Mouse (Mus musculus): Measurements from ENCODE around the gene Foxn4. TPM values are rescaled to one million over a fixed set of nuclear protein-coding genes. Genes with fewer than 3 reads are reported as not detected.
A peak's percentile ranks its signal among the peaks of the same experiment; 100 is the strongest.

The Foxn4 gene
- total RNA-seq (2021) = not detected
- long read RNA-seq, experiment 1 = 0 reads
- long read RNA-seq, experiment 2, partial matches to known transcripts = 0 of 1 reads
- long read RNA-seq, experiment 2, other reads (novel, unspliced or antisense) = 1 of 1 reads

DNA sequence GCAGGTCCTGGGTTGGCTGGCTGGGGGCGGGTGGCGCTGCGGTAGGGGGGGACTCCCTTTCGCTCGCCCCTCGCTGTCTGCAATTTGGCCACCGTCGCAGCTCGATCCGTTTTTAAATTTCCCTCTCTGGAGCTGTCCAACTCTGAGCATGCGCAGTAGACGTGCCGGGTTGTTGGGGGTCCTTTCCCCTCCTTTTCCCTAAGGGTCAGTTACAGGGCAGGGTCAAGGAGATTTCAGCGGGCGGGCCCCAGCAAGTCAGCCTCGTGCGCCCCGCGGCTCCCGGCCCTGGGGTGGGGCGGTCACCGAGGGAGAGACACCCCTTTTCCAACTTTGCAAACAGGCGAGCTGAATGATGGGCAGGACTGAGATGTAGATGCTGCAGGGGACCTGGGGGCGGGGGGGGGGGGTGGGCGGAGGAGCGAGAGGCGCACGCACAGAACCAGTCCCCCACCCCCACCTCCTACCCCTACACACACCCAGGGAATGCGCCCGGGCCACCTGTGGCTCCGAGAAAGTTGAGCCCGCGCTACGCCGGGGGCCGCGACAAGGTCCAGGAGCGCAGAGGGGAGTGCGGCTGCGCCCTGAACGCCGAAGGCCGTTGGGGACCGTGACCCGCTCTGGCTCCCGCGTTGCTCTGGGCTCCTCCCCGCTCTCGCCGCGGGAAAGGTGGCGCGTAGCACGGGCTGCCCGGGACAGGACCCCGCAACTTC is at the start of gene Foxn4:
TSS of gene Foxn4 (minus strand) at position 115 of the 710 bp plus-strand sequence.
- intact Hi-C loops (cut with DNase I) = no loop called here
- DNase-seq = no peak

DNA sequence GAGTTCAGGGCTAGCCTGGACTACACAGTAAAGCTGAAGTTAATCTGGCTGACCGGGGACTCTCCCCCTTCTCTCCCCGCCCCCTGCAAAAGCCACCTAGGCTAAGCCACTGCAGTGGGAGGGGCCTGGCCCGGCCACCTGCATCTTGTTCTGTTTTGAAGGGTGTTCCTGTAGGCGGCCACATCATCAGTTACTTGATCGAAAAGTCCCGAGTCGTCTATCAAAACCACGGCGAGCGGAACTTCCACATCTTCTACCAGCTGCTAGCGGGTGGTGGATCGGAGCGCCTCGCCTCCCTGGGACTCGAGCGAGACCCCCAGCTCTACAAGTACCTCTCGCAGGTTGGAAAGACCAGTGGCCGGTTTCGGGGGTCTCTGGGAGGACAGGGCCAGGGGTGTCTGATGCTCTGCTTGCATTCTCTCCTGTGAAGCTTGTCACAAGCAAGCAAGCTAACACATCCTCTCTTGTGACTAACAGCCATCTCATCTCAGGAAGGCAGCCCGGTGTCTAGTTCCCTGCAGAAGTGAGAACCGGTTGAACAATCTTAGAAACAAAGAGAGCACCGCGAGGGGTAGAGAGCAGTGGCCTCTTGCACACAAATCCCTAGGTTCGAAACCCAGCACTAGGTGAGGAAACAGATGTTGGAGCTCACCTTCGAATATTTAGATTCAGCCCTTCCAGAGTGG is 49.6 kb upstream of the Foxn4 start:
- intact Hi-C loops (cut with DNase I) = no loop called here
- no peak for DNase-seq

DNA sequence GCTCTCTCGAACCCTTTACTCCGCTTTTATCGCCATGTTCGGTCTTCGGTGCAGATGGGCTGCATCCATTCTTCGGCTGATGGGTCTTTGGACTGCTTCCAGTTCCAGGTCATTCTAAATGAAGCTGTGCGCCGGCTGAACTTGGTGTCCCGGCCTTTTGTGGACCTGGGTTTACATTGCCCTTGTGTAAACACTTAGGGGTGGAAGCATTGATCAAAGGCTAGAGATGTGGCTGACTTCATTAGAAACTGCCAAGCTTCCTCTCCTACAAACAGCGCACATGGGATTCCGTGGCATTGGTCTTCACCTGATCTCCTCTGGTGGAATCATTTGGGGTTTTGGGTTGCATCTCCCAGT is 36.1 kb upstream of the Foxn4 start:
- intact Hi-C loops (cut with DNase I) = loop anchor here (5.0 kb wide), 3 partner anchors 117 to 308 kb away; no protein-coding TSS in a partner anchor
- no peak for DNase-seq

DNA sequence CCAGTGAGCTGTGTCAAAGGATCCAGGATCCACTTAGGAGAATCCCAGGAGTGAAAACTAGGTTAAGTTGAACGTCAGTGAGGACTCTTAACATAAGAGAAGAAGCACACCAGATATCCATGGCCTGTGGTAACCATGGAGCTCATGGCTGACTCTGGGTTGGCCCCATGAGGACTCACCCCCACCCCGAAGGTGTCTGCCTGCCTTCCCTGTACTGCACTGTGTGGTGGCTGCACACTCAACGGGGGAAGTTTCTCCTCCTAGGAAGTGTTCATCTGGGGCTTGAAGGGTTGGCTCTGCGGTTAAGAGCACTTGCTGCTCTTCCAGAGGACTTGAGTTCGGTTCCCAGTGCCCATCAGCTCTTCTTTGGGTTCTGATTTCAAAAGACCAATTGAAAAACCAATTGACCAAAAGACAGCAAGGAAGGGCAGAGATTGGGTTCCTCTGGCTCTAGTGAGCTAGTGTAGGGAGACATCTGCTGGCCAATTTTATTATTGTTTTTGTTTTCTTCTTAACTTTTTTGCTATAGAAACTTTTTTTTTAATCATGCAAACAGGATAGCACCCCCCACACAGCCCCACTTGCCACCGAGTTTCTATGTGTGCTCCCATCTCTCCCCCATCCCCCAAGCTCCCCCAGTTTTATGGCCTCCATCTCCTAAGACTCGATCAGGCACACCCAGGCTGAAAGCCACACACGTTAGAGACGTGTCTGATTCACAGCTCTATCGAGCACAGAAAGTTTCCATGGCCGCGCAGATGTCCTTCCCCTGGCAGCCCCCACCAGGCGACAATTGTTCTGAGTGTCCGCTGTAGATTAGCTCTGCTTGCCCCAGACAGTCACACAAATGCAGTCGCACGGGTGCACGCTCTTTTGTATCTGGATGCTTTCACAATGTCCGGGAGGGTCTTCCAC is 35.4 kb upstream of the Foxn4 start:
- DNase-seq = no peak
- intact Hi-C loops (cut with DNase I) = loop anchor here (1.0 to 5.0 kb wide), 3 partner anchors 61 to 262 kb away; no protein-coding TSS in a partner anchor

DNA sequence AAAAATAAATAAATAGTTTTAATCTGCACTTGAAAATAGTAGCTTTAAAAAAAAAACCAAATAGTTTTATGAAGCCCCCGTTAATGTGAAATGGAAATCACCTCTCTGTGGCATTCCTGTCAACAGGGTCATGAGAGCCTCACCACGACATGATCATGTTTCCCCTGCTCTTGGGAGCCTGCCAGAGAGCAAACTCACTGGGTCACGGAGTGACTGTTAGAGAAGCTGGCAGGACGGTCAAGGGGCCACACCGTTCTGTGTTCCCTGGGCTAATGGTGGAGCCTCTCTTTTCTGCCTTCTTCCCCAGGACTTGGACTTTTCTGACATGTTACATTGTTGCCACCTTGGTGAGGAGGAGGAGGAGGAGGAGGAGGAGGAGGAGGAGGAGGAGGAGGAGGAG is 32.9 kb upstream of the Foxn4 start:
- intact Hi-C loops (cut with DNase I) = loop anchor here (5.0 kb wide), 2 partner anchors 114 to 259 kb away; no protein-coding TSS in a partner anchor
- no peak for DNase-seq

DNA sequence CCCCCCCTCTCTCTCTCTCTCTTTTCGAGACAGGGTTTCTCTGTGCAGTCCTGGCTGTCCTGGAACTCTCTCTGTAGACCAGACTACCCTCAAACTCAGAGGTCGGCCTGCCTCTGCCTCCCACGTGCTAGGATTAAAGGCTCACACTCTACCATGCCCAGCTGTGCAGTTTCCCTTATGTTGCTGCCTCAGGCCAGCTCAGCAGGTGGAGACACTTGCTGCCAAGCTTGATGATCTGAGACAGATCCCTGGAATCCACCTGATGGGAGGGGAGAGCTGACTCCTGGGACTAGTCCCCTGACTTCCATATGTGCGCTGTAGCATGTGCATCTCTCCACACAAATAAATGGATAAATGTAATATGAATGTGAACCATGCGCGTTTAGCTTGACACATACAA is 29.6 kb upstream of the Foxn4 start:
- no peak for DNase-seq
- intact Hi-C loops (cut with DNase I) = no loop called here

DNA sequence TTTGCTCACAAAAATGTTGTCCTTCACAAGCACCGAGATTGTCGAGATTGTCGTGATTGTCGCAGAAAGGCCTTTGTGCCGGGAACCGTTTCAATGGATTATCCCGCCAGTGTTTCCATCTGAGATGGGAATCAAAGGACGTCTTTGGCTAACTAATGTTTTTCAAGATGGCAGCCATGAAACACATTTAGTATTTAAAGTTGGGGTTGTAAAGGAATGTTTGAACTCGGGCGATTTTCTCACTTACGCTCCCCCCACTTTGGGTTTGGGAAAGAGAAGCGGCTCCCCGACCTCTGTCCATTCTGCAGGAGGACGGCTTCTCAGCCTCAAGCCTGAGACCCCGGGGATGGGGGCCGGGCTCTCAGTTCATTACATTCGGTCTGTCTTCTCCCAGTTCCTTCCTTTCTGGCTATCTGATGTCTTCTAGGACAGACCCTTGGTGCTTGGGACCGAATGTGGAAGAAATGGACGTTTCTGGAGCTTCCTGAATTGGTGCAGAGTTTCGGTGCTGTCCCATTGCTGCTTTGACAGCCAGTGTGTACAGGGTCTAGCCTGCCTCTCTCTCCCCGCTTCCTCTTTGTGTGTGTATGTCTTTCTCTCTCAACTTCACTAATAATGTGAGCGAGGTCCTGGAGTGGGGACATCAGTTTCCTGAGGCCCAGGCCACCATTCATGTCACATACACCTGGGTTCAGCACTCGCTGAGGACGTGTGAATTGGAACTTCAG is 26.4 kb upstream of the Foxn4 start:
- intact Hi-C loops (cut with DNase I) = no loop called here

DNA sequence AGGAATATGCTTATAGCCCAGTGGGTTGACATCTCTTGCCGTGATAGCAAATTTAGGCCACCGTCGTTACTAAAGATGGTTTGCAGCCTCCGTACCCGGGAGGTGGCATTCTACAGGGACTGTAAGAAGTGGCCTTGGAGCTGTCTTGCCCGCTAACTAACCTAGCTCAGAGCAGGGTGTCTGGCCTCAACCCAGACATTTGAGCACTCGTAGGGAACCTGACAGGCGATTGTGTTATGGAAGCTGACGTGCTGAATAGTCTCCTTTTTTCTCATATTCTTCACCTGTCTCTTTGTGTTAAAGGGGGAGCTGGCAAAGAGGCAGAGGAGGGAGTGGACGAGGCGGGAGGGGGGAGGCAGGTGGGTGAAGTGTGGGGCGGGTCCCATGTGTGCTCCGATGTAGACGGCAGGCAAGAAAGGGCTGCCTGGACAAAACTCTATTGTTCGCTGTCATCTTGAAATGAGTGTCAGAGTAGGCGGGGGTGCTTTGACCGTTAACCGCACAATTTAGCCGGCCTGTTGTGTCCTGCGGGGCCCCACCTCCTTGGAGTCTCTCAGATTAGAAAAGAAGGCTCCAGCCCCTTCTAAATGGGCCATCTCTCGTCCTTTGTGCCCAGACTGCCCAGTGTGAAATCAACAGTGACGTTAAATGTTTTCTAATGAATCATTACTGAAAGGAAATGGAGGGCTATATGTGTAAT is 25.7 kb upstream of the Foxn4 start:
- intact Hi-C loops (cut with DNase I) = no loop called here
- DNase-seq = no peak

More for the DNA sequence above, 26.4 kb upstream of the Foxn4 start:
- no peak for DNase-seq

DNA sequence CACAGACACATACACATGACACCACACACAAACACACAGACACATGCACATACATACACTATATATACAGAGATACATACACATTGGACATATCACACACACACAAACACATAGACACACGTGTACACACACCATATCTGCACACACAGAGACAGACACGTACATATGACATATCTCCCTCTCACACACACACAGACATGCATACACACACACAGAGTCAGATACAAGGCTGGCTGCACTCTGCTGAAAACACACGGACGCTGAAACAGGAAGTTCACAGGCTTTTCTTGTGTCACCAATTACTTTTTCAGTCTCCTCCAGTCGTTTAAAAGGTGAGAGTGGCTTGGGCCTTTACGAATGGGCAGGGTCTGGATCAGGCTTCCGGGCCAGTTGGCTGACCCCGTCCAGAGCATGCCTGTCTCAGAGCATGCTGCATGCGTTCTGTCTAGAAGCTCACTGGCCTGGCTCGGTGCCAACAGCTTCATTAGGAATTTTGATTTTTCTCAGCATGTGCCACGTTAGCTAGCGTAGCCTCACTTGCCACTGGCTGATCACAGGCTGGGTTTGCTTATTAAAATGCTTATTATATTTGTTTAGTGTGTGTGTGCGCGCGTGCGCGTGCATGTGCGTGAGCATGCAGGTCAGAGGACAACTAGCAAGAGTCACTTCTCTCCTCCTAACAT is 24.7 kb upstream of the Foxn4 start:
- DNase-seq = peak; percentile 12 to 25
- intact Hi-C loops (cut with DNase I) = no loop called here

DNA sequence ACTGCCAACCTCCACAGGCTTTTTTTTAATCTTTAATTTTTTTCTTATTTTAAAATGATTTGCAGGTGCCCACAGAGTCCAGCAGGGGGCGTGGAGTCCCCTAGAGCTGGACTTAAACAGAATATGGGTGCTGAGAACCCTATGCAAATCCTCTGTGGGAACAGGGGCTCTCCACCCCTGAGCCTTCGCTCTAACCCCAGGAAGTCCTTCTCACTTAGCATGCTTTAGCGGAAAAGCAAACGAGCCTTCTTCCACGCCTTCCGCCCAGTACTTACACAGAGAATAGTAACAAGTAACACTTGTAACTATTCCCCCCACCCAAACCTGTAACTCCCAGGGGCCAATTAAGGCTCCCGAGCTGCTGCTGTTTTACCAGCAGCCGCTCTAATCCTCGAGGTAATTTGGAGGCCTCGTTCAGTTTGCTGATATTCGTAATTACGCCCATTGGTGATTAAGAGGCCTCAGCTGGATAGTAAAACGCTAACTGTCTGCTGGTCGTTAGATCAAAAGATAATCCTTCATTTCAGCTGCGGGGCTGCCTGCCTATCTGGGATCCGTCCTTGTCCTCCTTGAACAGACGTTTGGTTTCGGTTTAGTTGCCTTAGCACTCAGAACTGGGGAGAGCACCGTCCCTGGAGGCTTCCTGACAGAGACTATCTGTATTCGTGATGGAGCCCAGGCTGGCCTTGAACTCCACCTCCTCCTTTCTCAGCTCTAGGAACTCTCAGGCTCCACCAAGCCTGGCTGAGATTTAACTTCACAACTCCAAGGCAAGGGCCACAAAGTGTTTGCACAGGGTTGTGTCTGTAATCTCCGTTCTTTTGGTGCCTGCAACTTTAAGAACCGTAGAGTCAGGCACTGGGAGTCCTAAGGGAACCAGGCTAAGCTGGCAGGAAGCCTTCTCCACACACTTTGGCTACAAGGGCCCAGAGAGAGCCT is 23.4 kb upstream of the Foxn4 start:
- DNase-seq = peak; percentile 28 to 54
- intact Hi-C loops (cut with DNase I) = no loop called here

DNA sequence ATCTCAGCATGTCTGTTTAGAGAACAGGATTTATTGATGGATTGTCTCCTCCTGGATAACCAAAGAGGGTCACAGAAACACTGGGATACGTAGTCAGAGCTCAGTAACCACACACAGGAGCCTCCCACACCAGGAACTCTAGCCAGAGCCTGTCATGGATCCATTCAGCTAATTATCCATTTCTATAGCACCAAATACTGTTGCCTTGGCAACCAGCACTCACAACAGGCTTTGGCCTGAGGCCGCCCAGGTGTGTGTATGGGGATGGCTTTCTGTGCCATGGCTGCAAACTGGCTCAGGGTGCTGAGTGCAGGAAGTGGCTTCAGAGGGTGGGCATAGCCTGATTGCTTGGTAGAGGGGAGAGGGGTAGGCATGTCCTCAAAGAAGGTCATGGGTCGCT is 16.4 kb upstream of the Foxn4 start:
- no peak for DNase-seq
- intact Hi-C loops (cut with DNase I) = no loop called here

DNA sequence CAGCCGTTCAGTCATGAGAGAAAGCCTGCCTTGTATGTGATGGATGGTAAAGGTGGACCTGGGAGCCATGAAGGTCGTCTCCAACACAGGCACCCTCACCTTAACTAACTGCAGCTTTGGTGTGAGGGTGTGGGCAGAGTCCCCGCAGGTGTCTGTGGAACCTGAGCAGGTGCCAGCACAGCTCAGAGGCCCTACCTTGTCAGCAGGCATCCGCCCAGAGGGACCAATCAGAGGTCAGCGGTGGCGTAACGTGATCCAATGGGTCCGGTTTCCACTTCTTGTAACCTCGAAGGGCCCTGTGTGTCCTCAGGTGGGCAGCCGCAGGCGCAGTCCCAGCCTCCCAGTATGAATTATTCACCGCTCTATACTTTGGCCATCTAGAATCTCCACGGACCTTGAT is 15.3 kb upstream of the Foxn4 start, which contains the start of gene Myo1h:
TSS of gene Myo1h (plus strand) at position 293 of the 400 bp plus-strand sequence.
- intact Hi-C loops (cut with DNase I) = no loop called here
- DNase-seq = no peak

DNA sequence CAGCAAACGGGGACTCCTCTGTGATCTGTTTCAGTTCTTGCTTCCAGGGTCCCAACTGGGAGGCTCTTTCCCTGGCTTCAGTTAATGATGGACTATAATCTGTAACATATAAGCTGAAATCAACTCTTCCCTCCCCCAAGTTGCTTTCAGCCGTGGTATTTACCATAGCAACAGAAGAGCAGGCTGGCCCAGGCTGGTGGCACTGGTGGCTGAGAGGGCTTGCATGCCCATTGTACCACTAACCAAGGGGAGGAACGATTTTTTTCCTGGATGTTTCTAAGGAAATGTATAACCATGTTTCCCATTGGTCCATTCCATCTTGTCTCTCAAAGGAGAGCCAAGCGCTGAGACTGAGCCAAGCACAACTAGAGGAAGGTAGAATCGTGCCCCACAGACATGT is 14.8 kb upstream of the Foxn4 start:
- intact Hi-C loops (cut with DNase I) = no loop called here
- DNase-seq = no peak

DNA sequence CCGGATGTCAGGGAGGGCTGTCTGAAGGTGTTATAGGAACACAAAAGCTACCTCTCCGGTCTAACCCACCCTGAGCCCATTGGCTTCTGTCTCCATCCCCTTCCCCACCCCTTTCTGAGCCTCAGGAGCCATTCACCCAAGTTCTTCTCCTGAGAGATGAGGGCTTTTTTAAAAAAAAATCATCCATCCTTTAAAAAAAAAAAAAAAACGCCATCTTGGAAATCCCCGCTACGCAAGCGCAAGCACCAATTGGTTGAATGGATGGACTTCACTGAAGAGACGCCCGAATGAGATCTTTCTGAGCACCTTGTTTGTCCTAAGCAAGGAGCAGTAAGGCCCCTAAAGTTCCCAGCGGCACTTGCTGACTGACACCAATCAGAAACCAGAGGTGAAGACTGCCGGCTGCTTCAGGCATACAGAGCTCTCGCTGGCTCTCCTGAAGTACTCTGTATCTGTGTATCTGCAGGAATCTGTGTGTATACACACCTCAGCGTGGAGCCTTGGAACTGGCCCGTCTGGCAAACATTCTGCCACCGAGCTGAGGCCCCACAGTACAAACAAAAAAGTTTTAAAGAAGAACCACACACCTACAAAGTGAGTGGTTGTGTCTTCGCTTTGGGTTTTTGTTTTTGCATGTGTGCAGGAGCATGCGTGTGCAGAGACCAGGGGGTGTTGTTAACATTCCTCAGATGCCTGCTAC is 13.4 kb upstream of the Foxn4 start:
- DNase-seq = no peak
- intact Hi-C loops (cut with DNase I) = no loop called here

DNA sequence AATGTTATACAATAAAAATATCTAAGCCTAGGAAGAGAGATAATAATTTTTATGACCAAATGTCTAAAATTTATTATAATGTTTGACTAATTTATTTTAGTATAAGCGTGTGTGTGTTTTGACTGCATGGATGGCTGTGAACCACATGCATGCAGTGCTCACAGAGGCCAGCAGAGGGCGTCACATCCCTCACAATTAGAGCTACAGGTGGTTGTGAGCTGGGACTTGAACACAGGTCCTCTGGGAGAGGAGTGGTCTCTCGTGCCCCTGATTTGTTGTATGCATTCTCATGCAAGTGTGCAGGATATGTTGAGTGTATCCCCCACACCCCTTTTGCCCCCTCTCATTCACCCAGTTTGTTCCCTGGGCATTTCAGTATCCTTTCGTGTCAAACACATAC is 12.5 kb upstream of the Foxn4 start:
- no peak for DNase-seq
- intact Hi-C loops (cut with DNase I) = no loop called here

DNA sequence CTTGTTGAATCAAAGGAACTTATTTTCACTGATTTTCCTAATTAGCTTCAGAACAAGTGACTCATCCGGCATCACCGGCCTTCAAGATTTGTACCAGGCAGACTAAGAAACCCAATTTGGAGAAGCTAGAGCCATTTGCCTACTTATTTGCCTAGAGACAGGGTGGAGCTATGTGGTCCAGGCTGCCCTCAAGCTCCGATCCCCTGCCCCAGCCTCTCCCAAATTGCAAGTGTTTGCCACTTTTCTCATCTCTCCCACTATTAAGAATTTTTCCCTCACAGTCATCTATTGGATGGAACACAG is 11.7 kb upstream of the Foxn4 start:
- DNase-seq = no peak
- intact Hi-C loops (cut with DNase I) = no loop called here

DNA sequence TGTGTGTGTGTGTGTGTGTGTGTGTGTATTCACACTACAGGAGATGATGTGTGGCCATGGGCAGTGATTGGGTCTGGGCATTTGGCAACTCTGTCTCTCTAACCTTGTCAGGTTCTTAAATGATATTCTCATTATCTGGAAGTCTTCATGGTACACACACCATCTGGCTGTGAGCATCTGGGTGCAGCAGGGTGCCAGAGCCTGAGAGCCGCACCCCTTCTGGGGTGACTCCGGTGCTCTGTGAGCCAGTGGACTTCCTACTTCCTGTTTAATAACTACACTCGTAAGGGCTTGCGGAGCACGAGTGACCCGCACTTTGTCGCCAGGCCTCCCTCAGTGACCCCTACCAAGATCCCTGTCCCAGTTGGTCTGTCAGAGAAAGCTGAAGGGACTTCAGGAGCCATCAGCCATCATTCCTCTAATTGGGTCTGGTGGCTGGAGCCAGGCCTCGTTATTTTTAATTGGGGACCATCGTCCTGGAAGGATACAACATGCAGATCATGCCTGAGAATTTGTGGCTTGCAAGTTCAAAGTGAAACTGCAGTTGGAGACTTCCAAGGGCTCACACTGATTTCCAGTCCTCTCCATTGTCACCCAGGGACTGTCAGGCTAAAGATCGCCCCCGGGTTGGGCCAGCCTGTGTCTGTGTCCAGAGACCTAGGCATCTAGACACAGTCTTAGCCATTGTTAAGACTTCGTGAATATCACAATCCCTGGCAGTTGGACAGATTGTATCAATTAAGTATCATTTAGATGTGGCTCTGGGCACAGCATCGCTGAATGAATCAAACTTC is 11.2 kb upstream of the Foxn4 start:
- intact Hi-C loops (cut with DNase I) = no loop called here
- DNase-seq = no peak
